Mouse (Mus musculus) heart, embryonic 13.5 days (tissue): ENCODE measurements around the gene Rpl37a. TPM values are rescaled to one million over a fixed set of nuclear protein-coding genes. Genes with fewer than 3 reads are reported as not detected.

Experiments
- ATAC-seq: fragments of 200-750 bp; cut with Nextera tagmentation; 2 replicates; pipeline ENCODE4 v1.8.0; 2017; ENCODE audit warnings: moderate TSS enrichment; ENCODE audit not compliant: insufficient number of reproducible peaks, low FRiP score, low TSS enrichment; ENCODE audit errors: extremely low read depth
- H3K27ac ChIP-seq: fragments of 300-500 bp; sonication (generic); replicated peaks from 2 replicates; pipeline ENCODE4 v1.5.1; 2015; ENCODE audit warnings: moderate library complexity, mild to moderate bottlenecking, inconsistent platforms
- H3K27me3 ChIP-seq: fragments of 300-500 bp; sonication (generic); replicated peaks from 2 replicates; pipeline ENCODE4 v1.6.1; 2015; ENCODE audit warnings: mild to moderate bottlenecking, inconsistent platforms
- H3K36me3 ChIP-seq: fragments of 300-500 bp; sonication (generic); 2 replicates; pipeline ENCODE4 v1.6.1; 2015; ENCODE audit warnings: mild to moderate bottlenecking, inconsistent platforms
- H3K4me1 ChIP-seq: fragments of 300-500 bp; sonication (generic); 2 replicates; pipeline ENCODE4 v1.6.1; 2015; ENCODE audit warnings: inconsistent platforms
- H3K4me2 ChIP-seq: fragments of 300-500 bp; sonication (generic); 2 replicates; pipeline ENCODE4 v1.6.1; 2015; ENCODE audit warnings: inconsistent platforms, mild to moderate bottlenecking, moderate library complexity
- H3K4me3 ChIP-seq: fragments of 300-500 bp; sonication (generic); 2 replicates; pipeline ENCODE4 v1.5.1; 2015; ENCODE audit warnings: moderate library complexity, mild to moderate bottlenecking, inconsistent platforms
- H3K9ac ChIP-seq: fragments of 300-500 bp; sonication (generic); 2 replicates; pipeline ENCODE4 v1.6.1; 2015; ENCODE audit warnings: inconsistent platforms, mild to moderate bottlenecking, moderate library complexity
- H3K9me3 ChIP-seq: fragments of 300-500 bp; sonication (generic); 2 replicates; pipeline ENCODE4 v1.6.1; 2016; ENCODE audit warnings: inconsistent platforms
- whole genome bisulfite sequencing: fragments of 180-500 bp; shearing (Covaris S2); methylation state at CpG from one replicate; pipeline ENCODE4 v1.1.7; 2015; ENCODE audit warnings: mixed read lengths; 5-methylcytosine and 5-hydroxymethylcytosine counted together
- polyA plus RNA-seq: library from polyadenylated mRNA; unstranded; fragments of >200 nt; fragmentation: Nextera tagmentation; extraction: Ambion mirVana; gene quantifications from 2 replicates; pipeline ENCODE4 v1.2.1, GENCODE M21; 2015

Rpl37a gene
- polyA plus RNA-seq, 1 experiment from 2014 or later, result 1,013 TPM

DNA sequence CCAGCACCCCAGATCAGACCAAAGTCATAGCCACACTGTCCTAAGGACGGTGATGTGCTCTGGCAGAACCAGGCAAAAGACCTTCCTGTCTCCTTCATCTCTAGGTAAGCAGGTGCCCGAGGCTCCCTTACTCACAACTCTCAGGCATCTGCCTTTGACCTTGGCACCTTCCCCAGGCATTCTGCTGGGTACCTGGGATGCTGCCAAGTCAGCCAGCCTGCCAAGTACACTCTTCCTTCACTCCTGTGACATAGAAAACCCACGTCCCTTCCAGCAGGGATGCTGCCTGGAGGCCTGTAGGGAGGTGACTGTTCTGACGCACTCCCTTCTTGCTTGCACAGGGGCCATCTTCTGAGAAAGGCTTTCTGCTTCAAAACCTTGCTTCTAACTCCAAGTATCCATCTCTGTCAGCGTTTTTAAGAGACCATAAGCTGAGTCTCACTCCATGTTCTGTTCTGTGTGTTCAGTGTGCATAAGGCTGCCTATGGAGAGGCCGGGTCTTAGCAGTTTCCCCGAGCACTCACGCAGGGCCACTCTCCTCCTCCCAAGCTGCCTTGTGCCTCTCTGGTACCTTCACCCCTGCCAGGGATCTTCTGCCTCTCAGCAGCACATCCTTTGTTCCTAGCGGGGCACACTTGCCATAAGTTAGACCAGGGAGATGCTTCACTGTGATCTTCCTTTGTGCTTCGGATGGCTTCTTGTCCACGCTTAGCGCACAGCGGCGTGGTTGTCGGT lies 28.0 kb downstream of the Rpl37a start:
- H3K9me3 ChIP-seq, result no peaks in the 10 kb centered on the region
- WGBS, result 74% methylated on average over 15 of the region's 15 CpGs
- H3K27ac ChIP-seq, result no peak overlapping the region
- H3K27me3 ChIP-seq, result peaks cover 10% of the 10 kb centered on the region
- ATAC-seq, result no peak
- no peaks in the 10 kb centered on the region for H3K36me3 ChIP-seq
- H3K4me1 ChIP-seq, result peaks cover 13% of the 10 kb centered on the region
- H3K4me3 ChIP-seq, result no peak overlapping the region
- H3K9ac ChIP-seq, result no peak overlapping the region
- H3K4me2 ChIP-seq, result no peak overlapping the region

DNA sequence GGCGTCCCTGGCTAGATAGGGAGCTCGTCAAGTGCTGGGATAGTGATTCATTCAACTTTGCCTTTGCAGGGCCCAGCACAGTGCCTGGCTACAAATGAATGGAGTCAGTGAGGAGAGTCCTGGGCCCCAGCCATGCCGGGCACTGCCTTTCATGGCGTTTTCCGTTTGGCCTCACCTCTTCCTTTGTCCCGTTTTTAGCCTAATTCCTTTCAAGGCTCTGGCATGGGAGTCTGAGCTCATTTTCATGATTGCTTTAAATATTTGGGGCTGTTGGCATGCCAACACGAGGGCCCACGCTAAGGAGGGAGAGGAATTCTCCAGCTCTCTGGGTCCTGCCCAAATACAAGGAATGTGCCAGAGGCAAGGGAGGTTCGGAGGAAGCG lies 28.6 kb downstream of the Rpl37a start:
- H3K27ac ChIP-seq, result no peak overlapping the region
- no peak overlapping the region for H3K4me3 ChIP-seq
- WGBS, result 75% methylated on average over 10 of the region's 10 CpGs
- no peak overlapping the region for H3K4me2 ChIP-seq
- H3K27me3 ChIP-seq, result peaks cover 10% of the 10 kb centered on the region
- H3K9ac ChIP-seq, result no peak overlapping the region
- no peaks in the 10 kb centered on the region for H3K36me3 ChIP-seq
- H3K9me3 ChIP-seq, result no peaks in the 10 kb centered on the region
- ATAC-seq, result no peak
- peaks cover 13% of the 10 kb centered on the region for H3K4me1 ChIP-seq

DNA sequence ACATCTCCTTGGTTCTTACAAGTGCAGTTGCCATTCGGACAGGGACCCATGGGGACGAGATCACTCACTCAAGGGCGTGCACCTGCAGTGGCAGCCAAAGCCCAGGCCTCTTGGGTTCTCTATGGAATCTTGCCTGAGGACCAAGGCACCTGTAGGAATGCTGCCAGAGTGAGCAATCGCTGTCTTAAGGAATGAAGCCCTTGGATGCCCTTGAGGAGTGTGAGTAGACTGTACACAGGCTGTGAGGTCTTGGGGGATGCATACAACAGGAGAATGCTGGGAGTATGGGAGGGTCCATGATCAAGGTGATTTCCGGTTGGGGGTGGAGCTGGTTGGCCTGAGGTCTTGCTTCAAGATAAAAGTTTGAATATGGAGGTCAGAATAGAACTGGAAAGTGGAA lies 30.3 kb downstream of the Rpl37a start:
- no peak overlapping the region for H3K27ac ChIP-seq
- 78% methylated on average over 5 of the region's 5 CpGs for WGBS
- H3K4me2 ChIP-seq, result no peak overlapping the region
- no peak for ATAC-seq
- no peaks in the 10 kb centered on the region for H3K36me3 ChIP-seq
- peaks cover 5% of the 10 kb centered on the region for H3K27me3 ChIP-seq
- H3K9ac ChIP-seq, result no peak overlapping the region
- no peaks in the 10 kb centered on the region for H3K9me3 ChIP-seq
- no peak overlapping the region for H3K4me3 ChIP-seq
- H3K4me1 ChIP-seq, result peaks cover 8% of the 10 kb centered on the region

DNA sequence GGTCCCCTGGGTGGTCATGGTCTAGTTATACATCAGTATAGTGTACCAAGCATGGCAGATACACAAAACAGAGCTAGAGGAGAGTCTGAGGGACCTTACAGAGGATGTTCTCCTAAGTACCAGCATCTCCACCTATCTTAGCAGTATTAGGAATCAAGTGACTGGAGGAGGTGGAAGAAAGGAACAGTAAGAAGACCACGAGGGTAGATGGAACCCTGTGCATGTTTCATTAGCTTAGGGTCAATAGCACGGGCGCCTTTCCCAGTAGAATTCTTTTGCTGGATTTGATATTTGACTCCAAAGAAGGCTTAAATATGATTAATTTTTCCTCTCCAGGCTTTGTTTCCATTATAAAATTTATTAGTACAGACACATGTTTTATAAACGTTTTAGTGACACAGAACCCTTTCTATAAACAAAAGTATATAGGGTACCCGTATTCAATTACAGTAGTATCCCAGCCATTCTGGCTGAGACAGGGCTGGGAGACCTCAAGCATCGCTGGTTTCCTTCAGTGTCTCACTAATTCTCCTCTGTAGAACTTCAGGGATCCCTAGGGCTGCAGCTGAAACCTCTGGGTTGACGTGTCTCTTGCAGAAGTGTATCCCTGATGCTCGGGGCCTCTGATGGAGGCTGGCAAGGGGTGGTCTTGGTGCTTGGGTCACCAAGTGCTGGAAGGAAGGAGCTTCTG lies 33.9 kb downstream of the Rpl37a start:
- 75% methylated on average over 8 of the region's 8 CpGs for WGBS
- ATAC-seq, result no peak
- no peaks in the 10 kb centered on the region for H3K9me3 ChIP-seq
- H3K27me3 ChIP-seq, result no peaks in the 10 kb centered on the region; the same call in 1 of the 2 replicates
- no peaks in the 10 kb centered on the region; the same call in 1 of the 2 replicates for H3K4me1 ChIP-seq
- H3K36me3 ChIP-seq, result no peaks in the 10 kb centered on the region
- H3K4me2 ChIP-seq, result no peak overlapping the region
- no peak overlapping the region for H3K4me3 ChIP-seq
- no peak overlapping the region for H3K9ac ChIP-seq
- H3K27ac ChIP-seq, result no peak overlapping the region

DNA sequence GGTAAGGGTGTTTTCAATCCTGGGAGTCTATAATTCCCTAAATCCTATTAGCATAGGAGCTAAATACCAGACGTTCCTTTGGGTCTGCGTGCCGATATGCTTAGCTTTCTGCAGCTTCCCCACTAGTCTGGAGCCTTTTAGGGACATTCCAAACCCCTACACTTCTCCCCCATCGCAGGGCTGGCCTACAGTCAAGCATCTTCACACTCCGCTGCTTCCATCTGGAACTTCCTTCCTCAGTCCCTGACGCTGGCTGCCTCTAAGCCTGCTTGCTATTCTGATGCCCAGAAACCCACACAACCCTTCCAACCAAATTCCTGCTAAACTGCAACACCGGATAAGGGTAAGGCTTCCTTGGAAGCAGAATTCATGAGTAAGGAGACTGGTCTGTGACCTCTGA lies 35.3 kb downstream of the Rpl37a start:
- Histone ChIP-seq H3K4me1 (no peaks in the 10 kb centered on the region; the same call in 1 of the 2 replicates), H3K27me3 (no peaks in the 10 kb centered on the region; the same call in 1 of the 2 replicates), H3K9ac (no peak overlapping the region), H3K4me2 (no peak overlapping the region), H3K4me3 (no peak overlapping the region), H3K27ac (no peak overlapping the region), H3K36me3 (no peaks in the 10 kb centered on the region), H3K9me3 (no peaks in the 10 kb centered on the region)
- ATAC-seq, result no peak
- 63% methylated on average over 7 of the region's 7 CpGs for WGBS

DNA sequence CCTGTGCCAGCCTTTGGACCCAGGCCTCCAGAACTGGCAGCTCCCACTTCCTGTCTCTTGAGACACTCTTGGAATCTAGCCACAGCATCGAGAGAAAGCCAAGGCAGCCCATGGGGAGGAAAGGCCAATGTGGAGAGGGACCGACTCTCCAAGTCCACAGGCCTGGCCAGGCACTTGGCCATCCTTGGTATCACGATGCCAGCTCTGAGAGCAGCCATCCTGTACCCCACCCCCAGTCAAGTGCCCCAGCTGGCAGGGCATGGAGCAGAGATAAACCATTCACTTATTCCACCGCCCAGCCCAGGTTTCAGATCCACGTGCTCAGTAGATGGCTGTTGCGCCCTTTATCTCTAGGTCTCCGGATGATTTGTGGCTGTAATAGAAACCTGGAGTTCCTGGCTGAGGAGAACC lies 40.3 kb downstream of the Rpl37a start:
- WGBS, result 69% methylated on average over 7 of the region's 7 CpGs
- no peak for ATAC-seq
- H3K4me3 ChIP-seq, result no peak overlapping the region
- no peak overlapping the region for H3K4me2 ChIP-seq
- H3K4me1 ChIP-seq, result no peaks in the 10 kb centered on the region; the same call in 1 of the 2 replicates
- no peak overlapping the region for H3K27ac ChIP-seq
- no peaks in the 10 kb centered on the region for H3K9me3 ChIP-seq
- no peak overlapping the region for H3K9ac ChIP-seq
- no peaks in the 10 kb centered on the region for H3K27me3 ChIP-seq
- H3K36me3 ChIP-seq, result no peaks in the 10 kb centered on the region

DNA sequence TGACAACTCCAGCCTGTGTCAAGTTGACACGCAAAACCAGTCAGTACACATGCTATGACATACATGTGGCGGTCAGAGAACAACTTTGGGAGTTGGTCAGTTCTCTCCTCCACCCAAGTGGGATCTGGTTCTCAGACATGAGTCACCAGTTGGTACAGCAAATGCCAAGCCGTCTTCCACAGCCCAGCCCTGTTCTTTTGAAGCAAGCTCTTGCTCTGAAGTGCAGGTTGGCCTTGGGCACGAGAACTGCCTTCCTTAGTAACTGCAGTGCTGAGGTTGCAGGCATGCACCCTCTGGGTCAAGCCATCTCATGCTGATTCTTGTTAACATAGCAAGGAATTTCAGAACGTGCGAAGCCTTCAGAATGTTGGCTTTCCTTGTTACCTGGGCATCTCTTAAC lies 42.1 kb downstream of the Rpl37a start:
- WGBS, result 78% methylated on average over 6 of the region's 6 CpGs

DNA sequence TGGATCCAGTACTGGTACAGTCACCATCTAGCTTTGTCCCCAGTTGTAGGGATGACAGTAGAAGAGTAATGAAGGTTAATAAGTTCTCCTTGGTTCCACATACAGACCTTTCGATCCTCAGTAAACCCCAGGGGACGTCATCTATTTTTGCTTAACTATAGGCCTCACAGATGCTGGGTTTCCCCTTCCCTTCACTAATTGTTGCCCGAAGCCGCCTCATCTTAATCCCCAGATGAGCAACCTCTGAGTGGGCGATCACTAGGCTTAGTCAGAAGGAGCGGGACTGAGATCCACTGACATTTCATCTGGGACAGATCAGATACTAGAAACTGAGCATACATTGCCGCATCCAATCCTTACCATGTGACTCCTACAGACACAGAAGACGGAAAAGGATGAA lies 44.1 kb downstream of the Rpl37a start:
- Histone ChIP-seq H3K36me3 (no peaks in the 10 kb centered on the region), H3K27ac (no peak overlapping the region), H3K4me2 (no peak overlapping the region), H3K4me1 (no peaks in the 10 kb centered on the region), H3K9me3 (no peaks in the 10 kb centered on the region), H3K9ac (no peak overlapping the region), H3K27me3 (no peaks in the 10 kb centered on the region), H3K4me3 (no peak overlapping the region)
- no peak for ATAC-seq
- WGBS, result 85% methylated on average over 8 of the region's 8 CpGs

More for the DNA sequence above, 42.1 kb downstream of the Rpl37a start:
- Histone ChIP-seq H3K4me2 (no peak overlapping the region), H3K27me3 (no peaks in the 10 kb centered on the region), H3K9ac (no peak overlapping the region), H3K27ac (no peak overlapping the region), H3K36me3 (no peaks in the 10 kb centered on the region), H3K4me3 (no peak overlapping the region), H3K4me1 (no peaks in the 10 kb centered on the region), H3K9me3 (no peaks in the 10 kb centered on the region)
- ATAC-seq, result no peak

DNA sequence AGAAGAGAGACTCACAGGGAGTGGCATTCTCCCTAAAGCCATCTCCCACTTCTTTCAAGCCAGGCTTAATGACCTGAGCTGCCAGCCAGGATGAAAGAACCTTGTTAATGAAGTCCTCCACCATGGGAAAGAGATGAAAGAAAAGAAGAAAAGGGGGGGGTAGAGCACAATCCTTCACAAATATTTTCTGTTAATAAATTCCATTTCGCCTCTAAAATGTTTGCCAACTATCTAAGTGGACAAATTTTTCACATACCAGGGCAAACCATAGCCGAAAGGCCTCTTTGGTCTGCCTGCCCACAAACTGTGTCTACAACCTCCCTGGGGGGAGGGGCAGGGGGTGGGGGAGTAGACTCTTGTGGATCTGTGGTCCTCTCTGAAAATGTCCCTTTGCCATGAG lies 44.7 kb downstream of the Rpl37a start:
- no peaks in the 10 kb centered on the region for H3K27me3 ChIP-seq
- H3K4me1 ChIP-seq, result no peaks in the 10 kb centered on the region
- H3K27ac ChIP-seq, result no peak overlapping the region
- 52% methylated on average over 2 of the region's 2 CpGs for WGBS
- ATAC-seq, result no peak
- H3K4me3 ChIP-seq, result no peak overlapping the region
- no peaks in the 10 kb centered on the region for H3K36me3 ChIP-seq
- no peak overlapping the region for H3K9ac ChIP-seq
- no peak overlapping the region for H3K4me2 ChIP-seq
- no peaks in the 10 kb centered on the region for H3K9me3 ChIP-seq

DNA sequence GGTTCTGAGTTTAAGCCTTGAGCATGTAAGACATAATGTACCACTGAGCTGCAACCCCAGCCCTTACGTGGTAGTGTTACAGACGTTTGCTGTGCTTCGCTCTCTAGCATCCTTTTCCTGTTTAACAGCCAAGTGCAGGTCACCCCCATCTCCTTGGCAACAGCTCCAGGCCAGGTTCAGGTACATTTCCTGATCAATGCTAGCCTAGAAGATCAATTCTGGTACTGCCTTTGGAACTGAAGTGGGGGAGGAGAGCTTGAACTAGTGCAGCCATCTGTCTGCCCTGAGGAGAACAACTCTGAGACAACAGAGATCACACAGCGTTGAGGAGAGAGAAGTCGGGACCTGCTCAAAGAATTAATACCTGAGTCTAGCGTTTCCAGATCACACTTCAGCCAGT lies 48.7 kb downstream of the Rpl37a start:
- peaks cover 5% of the 10 kb centered on the region for H3K4me1 ChIP-seq
- ATAC-seq, result no peak
- no peaks in the 10 kb centered on the region for H3K27me3 ChIP-seq
- H3K4me2 ChIP-seq, result no peak overlapping the region
- H3K9ac ChIP-seq, result no peak overlapping the region
- H3K4me3 ChIP-seq, result no peak overlapping the region
- no peaks in the 10 kb centered on the region for H3K36me3 ChIP-seq
- 77% methylated on average over 6 of the region's 6 CpGs for WGBS
- H3K9me3 ChIP-seq, result no peaks in the 10 kb centered on the region
- no peak overlapping the region for H3K27ac ChIP-seq
